Mouse (Mus musculus) adrenal gland, adult 18-20 months (tissue): ENCODE results near the gene Prr15l. TPM values are rescaled to one million over a fixed set of nuclear protein-coding genes. Genes with fewer than 3 reads are reported as not detected.

ENCODE experiments used
- DNase-seq, 2 experiments: peaks; one replicate each; pipeline ENCODE4 v3.0.0; 2021 to 2022; ENCODE audit warnings: low spot score in 2 of 2
- total RNA-seq, 2 experiments: library from RNA; stranded (reverse); gene quantifications; 1 replicate in 1 of 2; 2 replicates in 1 of 2; pipeline ENCODE4 v1.2.3; 2021

Prr15l gene
- total RNA-seq, 2 experiments from 2014 or later: 0.23 to 0.90 TPM

GRCm38 (mm10) chr11:96917415-96917814, 10.5 kb upstream of the Prr15l start:
- no peak for DNase-seq

- no peak for DNase-seq
These were observed 8.9 kb upstream of the Prr15l start for GRCm38 (mm10) chr11:96919003-96919402.

DNA sequence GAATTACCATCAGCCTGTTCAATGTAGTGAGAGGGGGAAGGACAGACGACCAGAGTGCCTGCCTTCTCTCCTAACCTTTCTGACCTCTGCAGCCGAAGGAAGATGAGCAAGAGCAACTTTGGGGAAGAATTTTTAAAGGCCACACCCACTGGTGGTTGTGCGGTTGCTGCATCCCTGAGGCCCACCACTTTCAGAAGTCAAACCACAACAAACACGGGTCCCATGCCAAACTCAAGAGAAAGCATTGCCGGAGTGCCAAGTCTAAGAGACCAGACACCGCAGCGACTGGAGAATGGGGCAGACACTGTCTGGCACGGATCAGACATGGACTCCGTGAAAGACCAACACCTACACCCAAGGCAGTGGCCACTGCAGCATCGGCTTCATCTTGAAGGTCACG, 3.0 kb upstream of the Prr15l start:
- DNase-seq: no peak

DNA sequence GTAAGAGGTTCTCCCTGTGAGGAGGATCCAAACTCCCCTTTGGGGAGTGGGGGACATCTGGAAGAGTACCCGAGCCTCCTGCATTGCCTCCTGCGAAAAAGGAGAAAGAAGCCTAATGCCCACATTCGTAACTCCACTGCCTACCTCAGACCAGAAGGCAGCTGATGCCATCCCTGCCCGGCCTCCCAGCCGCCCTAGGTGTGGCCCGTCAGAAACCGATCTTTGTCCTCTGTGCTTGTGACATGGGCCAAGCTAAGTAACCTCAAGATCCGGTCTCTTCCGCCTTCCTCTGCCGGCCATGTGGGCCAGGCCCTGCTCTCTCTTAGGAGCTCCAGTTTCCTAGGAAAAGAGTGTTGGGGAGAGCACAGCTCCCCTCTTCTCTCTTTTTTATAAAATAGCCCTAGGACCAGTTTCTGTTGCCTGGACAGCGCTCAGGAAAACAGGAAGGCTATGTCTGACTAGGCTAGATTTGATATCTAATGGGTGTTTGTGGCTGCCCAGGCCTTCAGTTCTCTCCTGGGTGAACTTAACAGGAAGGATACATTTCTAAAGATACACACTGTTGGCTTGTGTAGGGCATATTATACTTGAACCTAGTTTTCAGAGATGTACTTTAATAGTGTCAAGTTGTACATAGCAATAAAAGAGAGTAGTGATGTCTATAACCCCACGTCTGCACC, 2.3 kb upstream of the Prr15l start:
- DNase-seq: no peak

DNA sequence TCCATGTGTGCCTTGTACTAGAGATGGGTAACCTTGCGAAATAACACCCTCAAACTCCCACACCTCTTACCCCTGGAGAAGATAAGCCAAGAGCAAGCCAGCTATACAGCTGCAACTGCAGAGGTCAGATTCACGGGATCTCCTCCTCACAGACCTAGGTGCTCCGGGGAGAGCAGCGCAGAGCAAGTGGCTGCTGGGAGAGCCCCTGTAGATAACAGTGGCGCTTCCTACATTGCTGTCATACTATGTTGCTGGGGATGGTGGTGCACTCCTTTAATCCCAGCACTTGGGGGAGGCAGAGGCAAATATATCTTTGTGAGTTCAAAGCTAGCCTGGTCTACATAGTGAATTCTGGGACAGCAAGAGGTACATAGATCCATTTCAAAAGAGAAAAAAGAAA, 1.3 kb upstream of the Prr15l start:
- no peak for DNase-seq

GRCm38 (mm10) chr11:96928691-96929090, 787 bp downstream of the Prr15l start:
- no peak for DNase-seq

- no peak for DNase-seq
These were observed 1.3 kb downstream of the Prr15l start for GRCm38 (mm10) chr11:96929096-96929765.

- no peak for DNase-seq
These were observed 1.9 kb downstream of the Prr15l start for GRCm38 (mm10) chr11:96929766-96930331.

GRCm38 (mm10) chr11:96931327-96932062, 3.6 kb downstream of the Prr15l start:
- DNase-seq: no peak

DNA sequence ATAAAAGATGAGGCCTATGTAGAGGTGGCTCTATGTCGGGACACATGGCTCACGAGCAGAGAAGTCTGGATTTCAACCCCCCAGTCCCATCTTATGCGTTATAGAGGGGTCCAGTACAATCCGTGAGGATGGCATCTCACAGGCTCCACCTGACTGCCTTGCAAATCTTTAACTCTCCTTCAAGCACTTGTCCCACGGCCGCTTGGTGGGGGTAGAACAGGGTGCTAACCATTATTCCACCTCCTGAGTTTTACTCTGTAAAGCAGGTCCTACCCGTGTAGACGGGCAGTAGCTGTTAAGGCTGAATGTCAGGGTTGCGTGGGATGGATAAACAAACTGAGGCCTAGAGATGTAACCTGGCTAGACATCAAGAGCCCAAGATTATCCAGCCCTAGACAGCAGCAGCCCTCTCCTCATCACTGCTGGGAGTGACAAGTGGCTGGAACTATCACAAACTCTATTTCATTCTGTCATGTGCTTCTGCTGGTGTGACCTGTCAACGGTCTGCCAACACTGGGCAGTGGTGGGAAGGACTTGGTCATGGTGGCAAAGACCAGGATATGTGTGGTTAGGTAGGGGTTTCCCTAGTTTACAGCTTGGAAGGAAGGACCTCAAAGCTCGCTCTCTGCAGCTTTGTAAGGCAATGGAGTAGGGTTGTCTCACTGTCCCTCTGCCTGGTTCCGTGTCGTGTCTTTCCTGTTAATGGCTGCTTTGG, 5.8 kb downstream of the Prr15l start:
- DNase-seq: no peak

GRCm38 (mm10) chr11:96934921-96935356, 7.0 kb downstream of the Prr15l start:
- peak; percentile 50 to 61 for DNase-seq

DNA sequence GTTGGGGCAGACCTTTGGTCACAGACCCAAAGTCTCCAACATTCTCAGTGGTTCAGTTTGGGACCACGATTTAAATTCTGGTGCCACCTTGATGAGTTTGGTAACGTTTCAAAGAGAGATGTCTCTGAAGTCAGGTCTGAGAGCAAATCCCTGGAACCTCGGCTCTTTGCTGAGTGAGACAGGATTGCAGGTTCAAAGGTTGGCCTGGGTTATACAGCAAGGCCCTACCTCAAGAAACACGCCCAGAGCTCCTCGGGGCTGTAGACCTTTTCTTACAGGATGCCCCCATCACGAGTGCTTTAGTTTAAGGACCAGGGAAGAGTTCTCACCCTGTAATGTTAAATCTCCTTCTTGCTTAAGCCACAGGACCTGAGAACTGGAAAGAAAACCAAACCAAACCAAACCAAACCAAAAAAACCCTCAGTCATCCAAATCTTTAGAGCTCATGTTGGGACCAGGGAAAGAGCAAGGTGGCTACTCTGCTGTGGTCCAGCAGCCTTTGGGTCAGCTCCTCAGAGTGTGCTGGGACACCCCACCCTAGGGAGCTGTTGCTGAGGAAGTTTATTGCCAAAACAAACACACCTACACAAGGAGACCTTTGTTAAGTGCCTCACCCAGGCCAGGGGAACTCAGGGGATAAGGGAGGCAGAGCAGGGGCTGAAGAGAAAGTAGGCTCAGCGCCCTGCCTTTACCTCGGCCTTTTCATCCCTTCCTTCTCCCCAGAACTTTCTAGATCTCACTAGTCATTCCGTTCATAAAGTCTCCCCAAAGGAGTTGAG, 8.2 kb downstream of the Prr15l start:
- DNase-seq: no peak

- DNase-seq: peak; percentile 64 to 67
These were observed 9.9 kb downstream of the Prr15l start for GRCm38 (mm10) chr11:96937549-96938425.

- DNase-seq: no peak
These were observed 10.5 kb downstream of the Prr15l start for GRCm38 (mm10) chr11:96938426-96938800.

DNA sequence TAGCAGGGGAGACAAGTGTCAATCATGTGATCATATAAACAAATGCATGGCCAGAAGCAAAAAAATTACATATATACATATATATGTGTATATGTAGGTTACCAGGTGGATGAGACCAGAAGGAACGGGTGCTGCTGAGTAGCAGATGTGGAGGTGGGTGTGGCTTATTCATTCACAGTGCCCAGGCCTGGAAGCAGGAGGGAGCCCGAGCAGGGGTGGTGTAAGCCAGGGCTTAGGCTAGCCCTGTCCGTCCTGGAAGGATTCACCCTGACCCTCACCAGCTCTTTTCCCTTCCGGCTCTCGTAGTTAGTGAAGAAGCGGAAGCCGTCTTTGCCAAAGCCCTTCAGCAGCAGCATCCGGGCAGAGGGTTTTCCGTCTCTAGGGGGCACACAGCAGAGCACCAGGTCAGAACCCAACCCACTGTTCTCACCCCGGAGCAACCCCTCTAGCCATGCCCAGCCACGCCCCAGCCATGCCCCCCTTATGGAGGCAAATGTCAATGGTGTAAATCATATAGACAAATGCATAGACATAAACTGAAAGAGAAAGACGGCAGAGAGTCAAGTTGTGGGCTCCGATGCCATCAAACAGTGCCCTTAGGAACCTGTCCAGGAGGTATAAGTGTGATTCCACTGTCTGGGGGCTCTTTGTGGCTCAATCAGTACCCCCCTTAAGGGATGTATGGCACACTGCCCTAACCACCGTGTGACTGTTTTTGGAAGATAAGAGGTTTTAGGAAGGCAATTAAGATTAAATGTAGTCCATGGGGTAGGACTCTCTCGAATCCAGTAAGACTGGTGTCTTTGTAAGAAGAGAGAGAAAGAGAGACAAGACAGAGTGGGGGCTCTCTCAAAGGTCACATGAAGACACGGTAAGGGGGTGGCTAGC, 12.9 kb downstream of the Prr15l start:
- no peak for DNase-seq

- no peak for DNase-seq
These were observed 14.2 kb downstream of the Prr15l start for GRCm38 (mm10) chr11:96941989-96942590.

GRCm38 (mm10) chr11:96943746-96944304, 15.9 kb downstream of the Prr15l start, which contains the start of gene Pnpo:
Gene Pnpo (minus strand): TSS chr11:96943986.
- DNase-seq: peak; percentile 78 to 79
